Mouse (Mus musculus) frontal cortex, postnatal 14 days (tissue): ENCODE measurements around the gene Vmn2r21.
"Not testable (repeated sequence)": the region's sequence is repeated elsewhere in the genome, so short reads cannot be mapped to it uniquely, and the experiment has no call there.

Experiments used
- DNase-seq, 2 experiments: peaks; one replicate each; pipeline ENCODE4 v3.0.0; 2022; ENCODE audit warnings: low spot score in 2 of 2

The Vmn2r21 gene

GRCm38 (mm10) chr6:123533306-123533705 is at the start of gene Vmn2r21:
Vmn2r21 (minus strand) TSS chr6:123533406.
- not testable (repeated sequence) for DNase-seq

DNA sequence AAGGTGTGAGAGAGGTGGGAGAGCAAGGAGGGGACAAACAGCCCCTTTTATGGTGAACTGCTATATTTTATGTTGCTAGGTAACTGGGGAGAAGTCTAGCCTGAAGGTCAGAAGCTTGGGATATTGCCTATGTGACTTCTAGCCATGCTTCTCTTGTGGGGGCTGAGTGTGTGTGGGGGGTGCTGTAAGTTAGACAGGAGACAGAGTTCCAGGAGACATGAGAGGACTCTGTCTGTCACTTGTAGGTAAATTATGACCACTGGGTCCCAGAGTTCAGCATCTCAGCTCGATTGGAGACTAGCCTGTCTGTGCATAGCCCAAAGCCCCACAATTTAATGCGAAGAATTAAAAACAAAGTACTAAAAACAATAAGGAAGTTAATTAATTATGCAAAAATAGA is 41.5 kb upstream of the Vmn2r21 start:
- not testable (repeated sequence) for DNase-seq

DNA sequence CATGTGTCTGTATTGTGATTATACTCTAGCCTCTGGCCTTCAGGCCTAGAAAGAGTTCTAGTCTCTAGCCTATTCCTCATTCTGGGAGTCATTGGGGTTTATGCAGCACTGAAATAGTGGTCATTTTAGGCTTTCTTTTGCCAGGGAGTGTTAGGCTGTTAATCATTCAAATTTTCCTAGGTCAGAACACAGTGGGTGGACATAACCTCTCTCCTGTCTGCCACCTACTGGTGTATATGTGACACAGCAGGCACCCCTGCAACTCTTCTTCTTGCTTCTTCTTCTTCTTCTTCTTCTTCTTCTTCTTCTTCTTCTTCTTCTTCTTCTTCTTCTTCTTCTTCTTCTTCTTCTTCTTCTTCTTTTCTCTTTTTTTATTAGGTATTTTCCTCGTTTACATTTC is 6.5 kb upstream of the Vmn2r21 start:
- not testable (repeated sequence) for DNase-seq

GRCm38 (mm10) chr6:123522263-123523011 is 10.8 kb downstream of the Vmn2r21 start:
- not testable (repeated sequence) for DNase-seq

DNA sequence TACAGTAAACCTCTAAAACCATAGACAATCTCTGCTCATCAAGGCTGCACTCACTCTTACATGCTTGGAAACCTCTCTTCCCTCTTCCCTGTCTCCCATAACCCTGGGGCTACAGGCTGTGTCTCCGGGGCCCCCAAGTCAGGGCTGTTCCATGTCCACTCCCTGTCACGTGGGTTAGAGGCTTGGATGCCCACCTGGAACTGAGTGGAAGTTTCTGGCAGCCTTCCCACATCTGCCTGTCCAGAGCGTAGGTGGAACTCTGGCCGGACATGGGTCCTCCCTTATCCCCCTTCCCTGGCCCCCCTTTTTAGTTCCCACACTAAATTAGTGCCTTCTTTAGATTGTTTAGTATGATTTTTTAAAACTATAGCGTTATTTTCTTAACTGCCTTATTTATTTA is 60.2 kb downstream of the Vmn2r21 start:
- not testable (repeated sequence) for DNase-seq

DNA sequence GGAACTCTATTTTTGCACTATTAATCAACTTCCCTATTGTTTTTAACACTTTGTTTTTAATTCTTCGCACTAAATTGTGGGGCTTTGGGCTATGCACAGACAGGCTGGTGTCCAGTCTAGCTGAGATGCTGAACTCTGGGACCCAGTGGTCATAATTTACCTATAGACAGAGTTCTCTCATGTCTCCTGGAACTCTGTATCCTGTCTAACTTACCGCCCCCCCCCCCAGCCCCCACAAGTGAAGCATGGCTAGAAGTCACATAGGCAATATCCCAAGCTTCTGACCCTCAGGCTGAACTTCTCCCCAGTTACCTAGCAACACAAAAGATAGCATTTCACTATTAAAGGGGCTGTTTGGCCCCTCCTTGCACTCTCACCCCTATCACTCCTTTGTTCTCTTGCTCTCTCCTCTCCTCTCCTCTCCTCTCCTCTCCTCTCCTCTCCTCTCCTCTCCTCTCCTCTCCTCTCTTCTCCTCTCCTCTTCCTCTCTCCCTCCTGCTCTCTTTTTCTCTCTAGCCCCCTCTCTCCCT is 60.7 kb downstream of the Vmn2r21 start:
- DNase-seq: not testable (repeated sequence)

- not testable (repeated sequence) for DNase-seq
These were observed 64.6 kb downstream of the Vmn2r21 start for GRCm38 (mm10) chr6:123468651-123469050.
